Mouse (Mus musculus): ENCODE measurements around the gene Wdr90. TPM values are rescaled to one million over a fixed set of nuclear protein-coding genes. Genes with fewer than 3 reads are reported as not detected.

The Wdr90 gene
- polyA plus RNA-seq, 1 experiment: 21.6 TPM

- H3K4me1 ChIP-seq (ENCODE audit: control insufficient read depth, insufficient read depth, low read length): peaks cover 45% of the 10 kb centered on the region
- no peaks in the 10 kb centered on the region for H3K27me3 ChIP-seq (ENCODE audit: control insufficient read depth, insufficient read depth, low read length)
- H3K27ac ChIP-seq (ENCODE audit: insufficient read depth, low read length): no peak overlapping the region
- no peak overlapping the region for H3K4me3 ChIP-seq (replicated peaks; ENCODE audit: insufficient read depth, low read depth, low read length)
- no peak for DNase-seq
- no peak for TF ChIP-seq POLR2A (IDR thresholded peaks at IDR 0.05; ENCODE audit: borderline replicate concordance, insufficient read depth, low read length)
- no peak for TF ChIP-seq CTCF (IDR thresholded peaks at IDR 0.05; ENCODE audit: borderline replicate concordance, insufficient read depth, low read depth, low read length)
- 77% methylated on average over 14 of the region's 14 CpGs for WGBS
Measured at GRCm38 (mm10) chr17:25830806-25831431, 30.4 kb downstream of the Wdr90 start.

GRCm38 (mm10) chr17:25830200-25830753, 31.0 kb downstream of the Wdr90 start:
- no peak for DNase-seq
- 80% methylated on average over 4 of the region's 4 CpGs for WGBS
- Histone ChIP-seq H3K4me3 (replicated peaks; ENCODE audit: insufficient read depth, low read depth, low read length) (no peak overlapping the region), H3K27ac (ENCODE audit: insufficient read depth, low read length) (no peak overlapping the region), H3K27me3 (ENCODE audit: control insufficient read depth, insufficient read depth, low read length) (no peaks in the 10 kb centered on the region), H3K4me1 (ENCODE audit: control insufficient read depth, insufficient read depth, low read length) (peaks cover 39% of the 10 kb centered on the region)
- no peak for TF ChIP-seq POLR2A (IDR thresholded peaks at IDR 0.05; ENCODE audit: borderline replicate concordance, insufficient read depth, low read length)
- TF ChIP-seq CTCF (IDR thresholded peaks at IDR 0.05; ENCODE audit: borderline replicate concordance, insufficient read depth, low read depth, low read length): no peak

- peak overlapping the region; percentile 92 for H3K4me3 ChIP-seq (replicated peaks; ENCODE audit: insufficient read depth, low read depth, low read length)
- no peak for DNase-seq
- peak; percentile 22; the same call in 1 of the 2 replicates for TF ChIP-seq POLR2A (IDR thresholded peaks at IDR 0.05; ENCODE audit: borderline replicate concordance, insufficient read depth, low read length)
- TF ChIP-seq CTCF (IDR thresholded peaks at IDR 0.05; ENCODE audit: borderline replicate concordance, insufficient read depth, low read depth, low read length): no peak
- WGBS: 16% methylated on average over 8 of the region's 8 CpGs
- peaks cover 32% of the 10 kb centered on the region for H3K4me1 ChIP-seq (ENCODE audit: control insufficient read depth, insufficient read depth, low read length)
- no peaks in the 10 kb centered on the region for H3K27me3 ChIP-seq (ENCODE audit: control insufficient read depth, insufficient read depth, low read length)
- H3K27ac ChIP-seq (ENCODE audit: insufficient read depth, low read length): no peak overlapping the region
Measured at GRCm38 (mm10) chr17:25829558-25830017, 31.7 kb downstream of the Wdr90 start.

GRCm38 (mm10) chr17:25828712-25829557, 32.4 kb downstream of the Wdr90 start, which contains the start of gene Jmjd8:
Gene Jmjd8, plus strand, starts transcription at chr17:25828867.
- WGBS: 1% methylated on average over 32 of the region's 32 CpGs
- TF ChIP-seq POLR2A (IDR thresholded peaks at IDR 0.05; ENCODE audit: borderline replicate concordance, insufficient read depth, low read length): peak; percentile 80
- peak; percentile 58; the same call in 1 of the 2 replicates for TF ChIP-seq CTCF (IDR thresholded peaks at IDR 0.05; ENCODE audit: borderline replicate concordance, insufficient read depth, low read depth, low read length)
- peaks cover 33% of the 10 kb centered on the region for H3K4me1 ChIP-seq (ENCODE audit: control insufficient read depth, insufficient read depth, low read length)

GRCm38 (mm10) chr17:25828223-25828594, 33.1 kb downstream of the Wdr90 start:
- Histone ChIP-seq H3K27ac (ENCODE audit: insufficient read depth, low read length) (peak overlapping the region; percentile 6; the same call in 1 of the 2 replicates), H3K27me3 (ENCODE audit: control insufficient read depth, insufficient read depth, low read length) (no peaks in the 10 kb centered on the region), H3K4me1 (ENCODE audit: control insufficient read depth, insufficient read depth, low read length) (peaks cover 33% of the 10 kb centered on the region), H3K4me3 (replicated peaks; ENCODE audit: insufficient read depth, low read depth, low read length) (peak overlapping the region; percentile 92)
- no peak for DNase-seq
- TF ChIP-seq POLR2A (IDR thresholded peaks at IDR 0.05; ENCODE audit: borderline replicate concordance, insufficient read depth, low read length) (no peak), CTCF (IDR thresholded peaks at IDR 0.05; ENCODE audit: borderline replicate concordance, insufficient read depth, low read depth, low read length) (no peak)
- WGBS: 66% methylated on average over 8 of the region's 8 CpGs

More at GRCm38 (mm10) chr17:25828712-25829557, 32.4 kb downstream of the Wdr90 start, which contains the start of gene Jmjd8:
- peak; percentile 84 to 85 for DNase-seq
- Histone ChIP-seq H3K27me3 (ENCODE audit: control insufficient read depth, insufficient read depth, low read length) (no peaks in the 10 kb centered on the region), H3K27ac (ENCODE audit: insufficient read depth, low read length) (peak within 1 kb of the TSS; percentile 52), H3K4me3 (replicated peaks; ENCODE audit: insufficient read depth, low read depth, low read length) (peak within 1 kb of the TSS; percentile 92)

- Histone ChIP-seq H3K4me1 (ENCODE audit: control insufficient read depth, insufficient read depth, low read length) (peaks cover 33% of the 10 kb centered on the region), H3K27ac (ENCODE audit: insufficient read depth, low read length) (no peak overlapping the region), H3K4me3 (replicated peaks; ENCODE audit: insufficient read depth, low read depth, low read length) (no peak overlapping the region), H3K27me3 (ENCODE audit: control insufficient read depth, insufficient read depth, low read length) (no peaks in the 10 kb centered on the region)
- DNase-seq: no peak
- no peak for TF ChIP-seq POLR2A (IDR thresholded peaks at IDR 0.05; ENCODE audit: borderline replicate concordance, insufficient read depth, low read length)
- no peak for TF ChIP-seq CTCF (IDR thresholded peaks at IDR 0.05; ENCODE audit: borderline replicate concordance, insufficient read depth, low read depth, low read length)
- 76% methylated on average over 22 of the region's 22 CpGs for WGBS
Measured at GRCm38 (mm10) chr17:25827546-25828222, 33.6 kb downstream of the Wdr90 start.

GRCm38 (mm10) chr17:25827011-25827410, 34.3 kb downstream of the Wdr90 start:
- Histone ChIP-seq H3K27me3 (ENCODE audit: control insufficient read depth, insufficient read depth, low read length) (no peaks in the 10 kb centered on the region), H3K4me1 (ENCODE audit: control insufficient read depth, insufficient read depth, low read length) (peaks cover 33% of the 10 kb centered on the region), H3K4me3 (replicated peaks; ENCODE audit: insufficient read depth, low read depth, low read length) (no peak overlapping the region), H3K27ac (ENCODE audit: insufficient read depth, low read length) (no peak overlapping the region)
- 92% methylated on average over 13 of the region's 13 CpGs for WGBS
- no peak for DNase-seq
- TF ChIP-seq CTCF (IDR thresholded peaks at IDR 0.05; ENCODE audit: borderline replicate concordance, insufficient read depth, low read depth, low read length) (no peak), POLR2A (IDR thresholded peaks at IDR 0.05; ENCODE audit: borderline replicate concordance, insufficient read depth, low read length) (no peak)
